Mouse (Mus musculus): Measurements from ENCODE around the gene Dntt.
A peak's percentile ranks its signal among the peaks of the same experiment; 100 is the strongest.

Dntt gene

GRCm38 (mm10) chr19:41029219-41029618 lies at the start of gene Dntt:
Dntt (plus strand) TSS chr19:41029275.
- DNase-seq: no peak

GRCm38 (mm10) chr19:40980671-40981070 lies 48.4 kb upstream of the Dntt start:
- no peak for DNase-seq

DNA sequence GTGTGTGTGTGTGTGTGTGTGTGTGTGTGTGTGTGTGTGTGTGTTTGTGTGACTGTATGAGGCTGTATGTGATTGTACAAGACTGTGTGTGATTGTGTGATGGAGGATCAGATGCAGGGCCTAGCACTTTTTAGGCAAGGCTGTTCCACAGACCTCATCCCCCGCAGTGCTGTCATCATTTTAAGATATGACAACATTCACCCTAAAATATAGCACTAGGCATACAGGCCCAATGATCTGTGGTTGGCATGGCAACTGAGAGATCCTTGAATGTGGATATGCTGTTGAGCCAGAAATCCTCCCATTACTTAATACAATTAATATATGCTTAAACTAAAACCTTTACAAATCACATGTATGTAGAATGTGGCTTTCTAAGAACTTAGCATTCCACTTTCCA lies 44.5 kb upstream of the Dntt start:
- no peak for DNase-seq

- DNase-seq: no peak
Measured at GRCm38 (mm10) chr19:40988856-40989255, 40.2 kb upstream of the Dntt start.

GRCm38 (mm10) chr19:40989961-40990600 lies 39.0 kb upstream of the Dntt start:
- DNase-seq: no peak

GRCm38 (mm10) chr19:40990781-40991343 lies 38.2 kb upstream of the Dntt start:
- no peak for DNase-seq

- DNase-seq: no peak
Measured at GRCm38 (mm10) chr19:40991626-40992025, 37.4 kb upstream of the Dntt start.

GRCm38 (mm10) chr19:40992096-40992495 lies 37.0 kb upstream of the Dntt start:
- DNase-seq: no peak

DNA sequence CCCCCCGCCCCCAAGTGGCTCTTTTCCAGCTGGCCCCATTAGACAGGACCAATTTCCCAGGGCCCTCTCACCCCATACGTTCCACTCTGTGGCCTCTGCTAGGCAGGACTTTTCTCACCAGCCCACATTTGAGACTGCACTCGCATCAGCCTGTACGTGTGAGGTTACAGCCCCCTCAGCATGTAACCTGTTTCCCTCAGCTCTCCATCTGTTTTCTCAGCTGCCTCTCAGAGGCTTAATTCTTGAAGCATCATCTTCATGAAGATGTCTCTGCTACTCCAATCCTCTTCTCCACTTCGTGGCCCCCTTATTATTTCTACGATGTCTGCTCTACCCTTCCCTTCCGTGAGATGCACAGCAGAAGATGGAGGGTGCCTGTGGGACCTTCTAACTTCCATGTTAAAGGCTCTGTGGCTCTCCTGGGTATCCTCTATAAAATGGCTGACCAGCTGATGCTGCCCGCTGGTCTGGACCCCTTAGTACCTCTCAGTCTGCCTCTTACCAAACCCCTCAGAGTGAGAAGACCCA lies 36.5 kb upstream of the Dntt start:
- no peak for DNase-seq

- no peak for DNase-seq
Measured at GRCm38 (mm10) chr19:40993356-40993755, 35.7 kb upstream of the Dntt start.

DNA sequence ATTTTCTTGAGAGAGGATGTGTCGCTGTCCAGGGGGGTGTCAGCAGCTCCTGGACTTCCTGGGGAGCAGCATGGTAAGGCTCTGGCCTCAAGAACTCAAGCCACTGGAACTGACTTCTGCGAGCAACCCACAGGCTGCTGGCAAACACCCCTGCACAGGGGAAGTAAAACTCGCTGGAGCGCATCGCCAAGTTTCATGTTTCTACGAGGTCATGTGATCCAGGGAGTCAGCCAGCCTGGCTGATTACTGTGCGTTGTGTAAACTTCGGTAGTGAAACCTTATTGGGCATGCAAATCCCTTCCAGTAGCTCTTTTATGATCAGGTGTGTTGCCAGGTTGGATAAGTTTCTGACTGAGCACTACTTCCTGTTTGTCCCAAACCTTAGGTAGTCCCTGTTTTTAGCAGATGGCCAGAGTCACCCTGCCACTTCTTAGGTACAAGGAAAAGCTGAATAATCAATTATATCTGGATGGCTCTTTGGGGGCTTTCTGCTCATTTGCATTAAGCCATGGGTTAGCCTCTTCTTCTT lies 35.0 kb upstream of the Dntt start, which contains the start of gene Blnk:
Gene Blnk, minus strand, starts transcription at position 479 of the 529 bp plus-strand sequence.
- DNase-seq: peak; percentile 44

- DNase-seq: no peak
Measured at GRCm38 (mm10) chr19:40994911-40995310, 34.2 kb upstream of the Dntt start.

- no peak for DNase-seq
Measured at GRCm38 (mm10) chr19:40995449-40996401, 33.4 kb upstream of the Dntt start.

GRCm38 (mm10) chr19:40996722-40997121 lies 32.4 kb upstream of the Dntt start:
- no peak for DNase-seq

GRCm38 (mm10) chr19:40998469-40999170 lies 30.5 kb upstream of the Dntt start:
- DNase-seq: no peak

DNA sequence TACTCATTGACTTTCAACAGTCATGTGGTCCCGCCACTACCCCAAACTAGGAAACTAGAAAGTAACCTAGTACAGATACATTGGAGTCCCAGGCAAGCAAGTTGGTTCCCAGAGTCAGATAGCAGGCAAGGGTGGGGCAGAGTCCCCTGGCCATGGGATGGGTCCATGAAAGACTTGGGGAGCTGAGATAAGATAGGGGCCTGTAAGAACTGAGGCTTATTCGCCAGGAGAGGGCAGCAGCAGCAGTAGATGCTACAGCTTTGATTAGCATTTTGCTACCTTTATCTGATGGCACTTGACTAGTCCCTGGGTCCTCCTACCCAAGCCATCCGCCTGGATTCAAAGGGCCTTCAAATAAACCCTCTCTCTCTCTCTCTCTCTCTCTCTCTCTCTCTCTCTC lies 29.5 kb upstream of the Dntt start:
- no peak for DNase-seq

DNA sequence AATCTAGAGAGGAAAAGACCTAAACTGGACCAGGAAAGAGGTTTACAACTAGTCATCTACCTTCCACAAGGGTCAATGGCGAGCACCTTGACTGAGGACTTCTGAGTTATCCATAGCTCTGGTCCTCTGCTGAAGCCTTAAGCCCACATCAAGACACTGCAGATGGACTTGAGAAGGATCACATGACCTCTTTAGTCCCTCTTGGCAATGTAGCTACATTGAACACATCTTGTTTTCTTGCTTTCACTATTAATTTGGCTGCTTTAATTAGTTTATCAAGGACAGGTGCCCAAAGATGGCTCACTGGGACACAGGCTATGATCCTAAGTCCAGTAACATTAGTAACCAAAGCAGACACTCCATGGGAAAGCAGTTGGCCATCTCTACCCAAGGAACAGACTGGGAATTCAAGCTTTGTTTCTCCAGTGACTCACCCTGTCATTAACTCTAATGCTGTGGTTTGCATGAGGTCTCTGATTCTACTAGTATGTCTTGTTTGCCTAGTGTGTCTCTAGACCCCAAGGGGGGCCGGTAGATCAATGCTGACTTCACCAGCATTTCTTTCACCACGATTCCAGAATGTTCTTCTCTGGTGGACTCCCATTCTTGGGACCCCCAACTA lies 25.3 kb upstream of the Dntt start:
- no peak for DNase-seq

DNA sequence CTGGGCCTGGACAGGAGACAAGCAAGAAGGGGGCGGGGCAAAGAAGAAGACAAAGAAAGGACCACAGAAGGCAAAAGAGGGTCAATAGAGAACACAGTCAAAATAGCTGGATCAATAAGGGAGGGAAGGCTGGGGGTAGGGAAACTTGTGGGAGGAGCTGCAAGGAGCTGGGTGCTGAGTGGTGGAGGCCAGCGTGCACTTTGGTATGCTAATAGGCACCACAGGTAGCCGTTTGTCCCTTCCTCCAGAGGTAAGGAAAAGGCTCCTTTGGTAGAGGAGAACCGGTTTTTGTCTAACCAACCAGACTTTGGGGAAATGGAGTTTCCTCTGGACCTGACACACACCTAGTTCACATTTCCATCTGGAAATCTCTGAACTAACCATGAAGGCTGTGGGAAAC lies 22.5 kb upstream of the Dntt start:
- DNase-seq: no peak

DNA sequence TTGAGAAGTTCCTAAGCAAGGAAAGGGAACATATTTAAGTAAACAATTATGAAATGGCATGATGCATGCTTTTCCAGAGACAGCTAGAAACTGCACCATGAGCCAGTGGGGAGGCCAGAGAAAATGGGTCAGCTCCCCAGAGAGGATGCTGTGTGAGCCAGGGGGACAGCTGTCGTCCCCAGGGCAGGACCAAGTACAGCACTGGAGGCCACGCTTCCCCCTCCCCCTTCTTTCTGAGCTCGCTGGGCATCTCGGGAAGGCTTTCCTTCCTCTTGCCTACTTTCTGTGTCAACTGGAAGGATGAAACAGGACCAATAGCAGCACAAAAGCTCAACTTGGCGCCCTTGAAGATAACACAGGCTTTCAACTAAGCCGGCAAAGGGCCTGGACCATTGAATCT lies 21.7 kb upstream of the Dntt start:
- no peak for DNase-seq

DNA sequence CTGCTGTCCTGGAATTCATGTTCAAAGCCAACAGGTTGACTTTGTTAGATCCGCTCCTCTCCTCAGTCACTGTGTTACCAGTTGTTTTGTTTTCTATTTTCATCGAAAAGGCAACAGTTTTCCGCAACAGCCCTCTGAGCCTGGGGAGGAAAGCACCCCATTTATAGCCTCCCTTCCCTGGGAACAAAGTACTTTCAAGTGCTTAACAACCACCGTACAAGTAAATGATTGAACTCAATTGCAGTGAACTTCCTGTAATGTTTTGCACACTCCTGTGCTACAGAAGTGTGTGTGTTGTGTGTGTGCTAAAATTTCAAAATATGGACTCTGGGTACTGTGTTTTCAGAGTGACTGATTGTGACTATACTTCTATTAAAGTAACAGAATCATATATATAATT lies 21.3 kb upstream of the Dntt start:
- no peak for DNase-seq

DNA sequence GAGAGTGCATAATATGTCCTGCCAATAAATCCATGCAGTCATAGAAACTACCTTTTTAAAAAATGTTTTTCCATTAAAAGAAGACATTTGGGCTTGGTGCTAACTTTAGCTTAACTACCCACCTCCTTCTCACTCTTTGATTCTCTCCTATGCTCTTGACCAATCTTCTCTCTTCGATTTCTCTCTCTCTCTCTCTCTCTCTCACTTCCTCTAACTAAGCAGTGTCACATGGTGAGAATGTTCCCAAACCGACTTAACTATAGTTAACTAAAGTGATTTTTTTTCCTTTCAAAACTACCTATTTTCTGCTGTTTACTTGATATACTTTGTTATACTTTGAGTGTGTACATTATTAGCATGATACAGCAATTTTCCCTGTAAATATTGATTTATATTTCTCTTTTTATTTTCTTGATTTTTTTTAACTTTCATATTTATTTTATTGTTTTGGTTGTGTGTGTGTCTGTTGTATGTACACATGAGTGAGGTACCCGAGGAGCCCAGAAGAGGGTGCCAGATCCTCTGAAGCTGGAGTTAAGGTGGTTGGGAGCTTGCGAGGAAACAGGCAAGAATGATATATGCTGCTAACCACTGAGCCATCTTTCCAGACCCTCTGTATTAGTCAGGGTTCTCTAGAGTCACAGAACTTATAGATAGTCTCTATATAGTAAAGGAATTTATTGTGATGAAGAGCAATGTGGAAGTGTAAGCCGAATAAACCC lies 20.2 kb upstream of the Dntt start:
- no peak for DNase-seq

Measured in right cerebral cortex, postnatal 14 days (tissue).